Mouse (Mus musculus) induced T-regulatory cell, adult 2 months (primary cell): Measurements from ENCODE around the gene Pak4.

Experiments
- DNase-seq: peaks from one replicate; pipeline ENCODE4 v3.0.0-alpha.2; 2012; ENCODE audit warnings: low read depth

Pak4 gene

DNA sequence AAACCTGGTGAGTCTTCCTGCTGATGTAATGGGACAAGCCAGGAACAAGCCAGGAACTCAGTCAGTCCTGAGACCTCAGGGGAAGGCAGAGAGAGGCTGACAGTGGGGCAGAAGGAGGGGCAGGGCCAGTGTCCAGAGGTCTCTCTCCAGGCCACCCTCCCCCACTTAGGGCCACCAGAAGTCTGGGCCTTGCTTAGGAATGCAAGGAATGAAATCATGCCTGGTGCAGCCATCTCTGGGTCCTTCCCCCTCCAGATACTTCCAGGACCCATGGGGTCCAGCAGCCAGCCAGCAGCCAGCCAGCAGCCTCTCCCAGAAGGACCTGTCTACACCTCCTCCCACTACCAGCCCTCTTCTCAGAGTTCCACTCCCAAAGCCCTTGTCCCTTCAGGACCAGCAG is 10.3 kb downstream of the Pak4 start:
- no peak for DNase-seq

DNA sequence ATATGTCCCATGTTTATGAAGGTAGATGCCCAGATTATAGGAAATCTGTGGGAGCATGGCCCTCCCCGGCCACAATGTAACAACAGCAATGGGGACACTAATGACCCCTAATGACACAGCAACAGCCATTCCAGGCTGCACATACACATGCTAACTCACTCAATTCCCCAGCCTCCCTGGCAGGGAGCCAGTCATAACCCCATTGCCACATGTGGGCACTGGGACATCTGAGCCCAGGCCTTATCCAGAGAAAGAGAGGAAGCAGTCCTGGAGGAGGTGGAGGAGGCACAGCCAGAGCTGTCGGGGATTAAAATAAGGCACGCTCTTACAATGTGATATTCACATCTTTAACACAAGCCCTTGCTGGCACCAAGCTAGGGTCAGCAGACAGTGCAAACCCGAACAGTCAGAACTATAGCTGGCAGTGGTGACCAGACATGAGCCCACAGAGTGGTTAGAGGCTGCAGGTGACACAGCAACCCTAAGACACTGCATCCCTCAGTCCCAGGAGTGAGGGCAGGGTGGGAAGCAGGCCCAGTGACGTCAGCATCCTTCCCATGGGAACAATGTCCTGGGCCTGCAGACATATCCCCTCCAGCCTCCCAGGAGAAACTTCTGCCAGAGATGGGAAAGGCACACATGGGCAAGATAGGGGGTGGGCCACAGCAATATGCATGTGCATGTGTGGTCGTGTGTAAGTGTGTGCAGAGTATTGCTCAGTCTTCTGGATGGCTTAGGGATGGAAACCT is 11.1 kb downstream of the Pak4 start:
- DNase-seq = no peak

DNA sequence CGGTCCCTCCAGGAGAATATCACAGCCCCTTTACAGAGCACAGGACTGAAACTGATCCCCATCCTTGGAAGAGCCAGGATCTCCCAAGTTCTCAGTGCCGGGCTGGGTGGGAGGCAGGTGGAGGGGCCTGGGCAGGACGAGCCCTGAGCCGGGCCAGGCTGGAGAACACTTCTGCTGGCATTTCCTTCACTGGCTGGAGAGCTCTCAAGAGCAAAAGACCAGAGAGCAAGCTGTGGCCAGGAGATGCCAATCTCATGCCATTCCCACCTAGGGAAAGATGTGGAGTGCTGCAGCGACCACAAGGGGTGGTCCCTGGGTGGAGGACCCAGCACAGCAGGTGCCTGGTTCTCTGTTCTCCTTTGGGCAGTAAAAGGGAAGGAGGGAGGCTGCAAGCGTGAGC is 13.0 kb downstream of the Pak4 start:
- DNase-seq = no peak

DNA sequence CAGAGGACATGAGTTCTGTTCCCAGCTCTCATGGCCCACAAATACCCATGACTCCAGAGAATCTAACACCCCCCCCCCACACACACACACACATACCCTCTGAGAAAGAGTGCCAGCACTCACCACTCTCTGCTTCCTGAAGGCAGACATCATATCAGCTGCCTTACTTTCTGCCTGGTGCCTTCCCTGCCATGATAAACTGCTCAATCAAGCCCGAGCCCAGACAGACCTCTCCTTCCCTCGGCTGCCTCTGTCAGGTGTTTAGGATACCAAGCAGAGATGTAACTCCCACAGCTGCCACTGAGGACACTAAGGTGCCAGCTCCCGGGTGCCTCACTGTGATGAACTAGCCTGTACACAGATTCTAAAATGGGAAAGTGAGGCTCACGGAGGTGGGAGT is 13.5 kb downstream of the Pak4 start:
- no peak for DNase-seq

DNA sequence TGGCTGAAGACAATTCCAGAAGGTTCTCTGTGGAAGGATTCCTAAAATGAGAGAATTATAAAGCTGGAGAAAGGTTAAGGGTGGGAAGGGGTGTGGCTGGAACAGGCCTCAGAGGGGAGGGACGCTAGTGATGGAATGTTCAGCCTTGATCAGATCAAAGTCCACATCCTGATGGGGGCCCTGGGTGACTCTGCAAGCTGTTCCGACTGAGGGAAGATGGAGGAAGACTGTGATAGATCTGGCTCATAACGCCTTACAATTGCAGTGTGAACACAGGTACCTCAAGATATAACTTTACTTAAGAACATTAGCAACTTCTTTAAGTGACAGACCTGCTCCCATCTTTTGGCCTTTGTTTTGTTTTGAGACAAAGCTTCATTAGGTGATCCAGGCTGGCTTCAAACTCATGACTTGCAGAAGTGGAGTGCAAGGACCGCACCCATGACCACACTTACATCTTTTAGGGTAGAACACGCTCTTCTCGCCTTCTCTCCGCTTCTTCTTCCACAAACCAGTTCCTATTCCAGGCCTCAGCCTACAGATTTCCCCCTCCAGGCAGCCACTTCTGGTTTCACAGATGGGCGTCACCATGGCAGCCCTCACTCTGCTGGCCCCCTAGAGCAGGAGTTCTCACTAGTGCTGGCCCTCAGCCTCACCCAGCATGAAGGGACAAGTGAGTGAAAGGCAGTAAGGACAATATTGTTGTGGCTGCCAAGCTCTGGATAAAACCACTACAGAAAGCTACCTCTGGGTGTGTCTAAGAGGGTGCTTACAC is 14.2 kb downstream of the Pak4 start:
- DNase-seq = no peak

DNA sequence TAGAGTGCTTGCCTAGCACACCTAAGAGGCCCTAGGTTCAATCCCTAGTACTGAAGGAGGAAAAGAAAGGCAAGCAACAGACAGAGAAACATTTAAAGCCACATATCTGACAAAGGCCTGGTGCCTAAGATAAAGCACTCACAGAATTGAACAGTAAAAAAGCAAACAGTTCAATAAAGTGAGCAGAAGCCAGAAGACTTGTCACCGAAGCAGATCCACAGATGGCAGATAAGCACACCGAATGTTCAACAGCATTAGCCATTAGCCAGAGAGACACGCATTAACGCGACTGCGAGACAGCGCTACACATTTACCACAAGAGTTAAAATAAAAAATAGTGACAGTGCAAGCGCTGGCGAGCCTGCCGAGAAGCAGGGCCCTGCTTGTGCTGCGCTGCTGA is 15.1 kb downstream of the Pak4 start:
- DNase-seq = no peak

DNA sequence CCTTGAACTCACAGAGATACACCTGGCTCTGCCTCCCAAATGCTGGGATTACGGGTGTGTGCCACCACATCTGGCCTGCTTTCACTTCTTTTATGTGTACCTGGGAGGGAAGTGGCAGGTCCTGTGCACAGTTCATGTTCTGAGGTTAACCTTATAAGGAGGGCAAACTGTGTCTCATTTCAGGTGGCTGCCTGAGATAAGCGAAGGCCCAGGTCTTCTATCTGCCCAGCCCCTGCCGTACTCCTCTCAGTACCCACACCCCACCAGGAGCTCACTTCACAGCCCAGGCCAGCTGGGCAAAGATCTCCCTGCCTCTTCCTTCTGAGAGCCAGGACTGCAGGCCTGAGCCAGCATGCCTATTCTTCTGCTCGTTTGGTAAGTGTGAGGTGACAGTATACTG is 16.3 kb downstream of the Pak4 start:
- DNase-seq = no peak

DNA sequence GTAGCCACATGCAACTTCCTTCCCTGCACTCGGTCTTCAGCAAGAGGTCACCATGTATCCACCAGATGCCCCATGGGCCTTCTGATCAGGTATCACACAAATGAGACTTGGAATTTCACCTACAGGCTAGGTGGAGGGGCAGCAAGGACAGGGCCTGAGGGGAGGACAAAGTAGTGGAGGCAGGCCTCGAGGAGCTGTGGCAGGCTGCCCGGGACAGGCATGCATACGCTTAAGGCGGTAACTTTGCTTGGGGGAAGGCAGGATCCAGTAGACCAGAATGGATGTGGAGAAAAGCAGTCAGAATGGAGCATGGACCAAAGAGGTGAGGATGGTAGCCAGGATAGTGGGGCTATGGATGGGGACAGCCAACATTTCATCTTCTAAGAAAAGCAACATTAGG is 18.2 kb downstream of the Pak4 start:
- DNase-seq = no peak

DNA sequence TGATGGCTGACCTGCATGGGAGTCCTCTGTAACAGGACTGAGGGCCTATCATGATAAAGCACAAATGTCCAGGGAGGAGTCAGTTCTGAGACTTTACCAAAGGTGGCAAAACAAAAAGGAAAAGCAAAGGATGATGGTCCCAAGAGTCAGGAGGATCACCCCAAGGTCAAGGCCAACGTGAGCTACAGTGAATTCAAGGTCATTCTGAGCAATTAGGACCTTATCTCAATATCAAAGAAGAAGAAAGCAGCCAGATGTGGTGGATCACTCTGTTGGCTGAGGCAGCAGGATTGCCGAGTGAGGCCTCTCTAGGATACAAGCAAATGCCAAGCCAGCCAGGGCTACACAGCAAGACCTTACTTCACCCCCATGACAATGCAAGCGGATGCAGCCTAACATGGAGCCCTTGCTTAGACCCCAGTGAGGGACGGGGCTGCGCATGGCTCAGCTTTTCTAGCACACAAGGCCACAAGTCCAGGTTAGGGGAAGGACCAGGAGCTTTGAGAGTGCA is 19.4 kb downstream of the Pak4 start:
- no peak for DNase-seq

DNA sequence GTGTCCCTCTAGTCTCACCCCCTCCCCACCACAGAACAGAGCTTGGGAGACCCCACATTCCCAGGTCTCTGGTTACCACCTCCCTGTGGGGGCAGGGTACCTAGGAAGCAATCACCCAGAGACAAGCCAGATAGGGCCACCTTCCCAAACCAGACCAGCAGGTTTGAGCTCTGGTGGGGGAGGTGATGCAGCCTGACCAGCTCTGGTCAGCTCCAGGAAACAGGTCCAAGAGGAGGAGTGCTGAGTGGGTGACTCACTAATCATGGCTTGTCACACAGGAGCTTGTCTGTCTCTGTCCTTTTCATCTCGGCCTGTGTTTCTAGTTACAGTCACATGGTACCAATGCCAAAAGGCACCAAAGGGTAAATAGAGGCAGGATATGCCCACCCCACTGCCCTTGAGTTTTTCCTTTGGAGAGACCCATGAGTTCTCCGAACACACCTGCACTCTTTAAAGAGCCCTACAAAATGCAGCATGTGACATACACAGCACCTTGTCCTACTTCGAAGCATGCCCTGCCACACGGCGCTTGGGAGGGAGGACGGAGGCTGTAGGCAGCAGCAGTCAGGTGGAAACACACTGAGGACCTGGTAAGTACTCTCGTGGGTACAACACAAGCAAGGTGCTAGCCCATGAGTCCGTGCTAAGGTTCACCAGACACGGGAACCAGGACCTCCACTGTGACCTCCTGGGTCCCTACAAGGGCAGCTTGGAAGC is 20.0 kb downstream of the Pak4 start:
- no peak for DNase-seq

DNA sequence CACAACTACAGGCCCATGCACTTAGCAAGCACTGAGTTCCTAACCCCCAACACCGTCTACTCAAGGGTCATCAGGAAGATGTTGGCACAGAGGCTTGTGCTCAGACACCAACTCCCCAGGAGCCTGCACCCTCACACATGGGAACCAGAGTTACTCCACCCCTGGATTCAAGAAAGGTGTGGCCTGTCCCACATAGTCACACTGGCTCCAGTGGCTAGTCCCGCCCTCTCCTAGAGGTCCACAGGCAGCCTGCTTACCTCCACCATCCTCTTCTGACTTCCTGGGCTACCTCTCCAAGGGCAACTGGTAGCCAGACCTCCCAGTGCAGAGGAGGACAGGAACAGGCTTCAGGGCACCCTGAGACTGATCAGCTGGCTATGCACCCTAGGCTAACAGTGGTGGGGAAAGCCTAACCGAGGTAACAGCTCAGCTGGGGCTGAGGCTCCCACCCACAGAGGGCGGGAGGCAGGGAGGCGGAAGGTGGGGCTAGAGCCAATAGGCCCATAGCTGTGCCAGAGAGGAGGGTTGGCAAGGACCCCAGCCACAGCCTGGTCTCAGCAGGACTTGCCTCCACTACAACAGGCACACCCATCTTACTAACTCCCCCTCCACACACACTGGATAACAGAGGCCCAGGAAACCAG is 21.6 kb downstream of the Pak4 start:
- DNase-seq = no peak

DNA sequence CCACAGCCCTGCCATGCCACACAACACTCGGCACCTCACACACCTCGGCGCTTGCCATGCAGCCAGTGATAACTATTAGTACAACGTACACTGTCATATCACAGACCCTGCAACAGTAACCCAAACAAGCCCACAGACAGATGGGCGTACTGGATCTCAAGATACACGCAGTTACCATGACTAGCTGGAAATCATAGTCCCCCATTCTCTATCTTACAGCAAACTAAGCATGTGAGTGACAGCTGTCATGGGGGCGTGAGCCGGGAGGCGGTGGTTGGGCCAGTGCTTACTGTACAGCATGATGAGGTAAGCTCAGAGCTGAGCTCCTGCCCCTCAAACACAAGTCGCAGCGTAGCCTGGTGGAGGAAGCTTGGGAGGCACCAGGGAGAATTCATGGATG is 22.4 kb downstream of the Pak4 start:
- DNase-seq = no peak

DNA sequence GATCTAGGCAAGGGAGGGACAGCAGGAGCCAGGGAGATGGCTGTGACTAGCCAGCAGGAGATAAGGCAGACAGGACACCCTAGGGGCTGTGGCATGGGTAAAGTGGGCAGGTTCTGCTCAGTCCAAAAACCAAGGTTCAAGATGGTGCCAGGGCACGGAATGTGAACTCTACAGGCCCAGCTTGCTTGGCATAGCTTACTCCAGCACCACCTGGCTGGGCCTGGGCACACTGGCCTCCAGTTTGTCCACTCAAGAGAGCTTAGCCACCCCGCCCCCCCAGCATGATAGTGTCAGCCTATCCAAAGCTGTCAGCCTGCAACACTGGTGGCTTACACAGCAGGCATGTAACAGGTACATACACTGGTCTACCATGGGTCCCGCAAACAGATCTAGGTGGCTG is 24.7 kb downstream of the Pak4 start:
- no peak for DNase-seq

DNA sequence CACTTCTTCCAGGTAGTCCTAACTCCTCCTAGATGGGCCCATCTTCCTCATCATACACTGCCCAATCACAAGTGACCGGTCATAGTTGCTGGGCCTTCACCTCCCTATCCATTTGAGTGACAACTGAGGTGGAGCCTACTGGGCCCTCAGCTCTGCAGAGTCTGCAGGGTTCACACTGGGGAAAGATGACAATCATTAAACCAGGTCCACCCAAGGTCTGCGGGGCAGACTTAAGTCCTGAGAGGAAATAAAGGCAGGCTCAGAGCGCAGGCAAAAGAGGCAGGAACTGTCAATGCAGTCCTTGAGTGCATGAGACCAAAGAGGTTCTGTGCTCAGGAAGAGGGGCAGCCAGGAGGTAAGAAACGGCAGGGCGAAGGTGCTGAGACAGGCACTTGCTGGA is 25.3 kb downstream of the Pak4 start:
- DNase-seq = no peak

DNA sequence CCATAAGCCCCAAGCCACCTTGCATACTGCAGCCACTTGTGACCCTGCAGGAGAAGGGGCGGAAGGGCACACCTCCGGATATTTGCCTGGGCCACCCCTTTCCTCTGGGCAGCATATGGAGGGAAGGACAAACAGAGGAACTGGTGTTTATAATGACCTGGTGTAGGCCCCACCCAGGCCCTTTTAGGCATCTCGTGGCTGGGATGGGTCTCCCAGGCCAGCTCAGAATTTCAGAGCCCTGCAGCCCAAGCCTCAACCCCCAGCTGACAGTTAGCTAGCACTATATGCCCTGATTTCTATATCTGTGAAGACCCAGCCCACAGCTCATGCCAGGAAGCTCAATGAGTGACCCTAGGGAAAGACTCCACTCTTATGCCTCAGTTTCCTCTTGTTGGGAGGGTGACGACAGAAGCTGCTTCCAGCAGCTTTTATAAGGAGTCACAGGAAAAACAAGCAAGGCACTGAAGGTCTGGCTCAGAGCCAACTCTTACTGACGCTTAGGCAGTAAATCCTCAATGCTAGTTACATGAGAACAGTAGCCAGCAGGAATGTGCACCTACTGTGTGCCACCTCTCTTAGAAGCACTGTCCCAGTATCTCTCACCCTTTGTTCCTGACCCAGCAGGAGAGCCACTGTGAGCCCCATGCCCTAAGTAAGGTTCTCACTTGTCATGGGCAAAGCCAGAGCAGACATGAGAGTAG is 26.9 kb downstream of the Pak4 start:
- DNase-seq = no peak

DNA sequence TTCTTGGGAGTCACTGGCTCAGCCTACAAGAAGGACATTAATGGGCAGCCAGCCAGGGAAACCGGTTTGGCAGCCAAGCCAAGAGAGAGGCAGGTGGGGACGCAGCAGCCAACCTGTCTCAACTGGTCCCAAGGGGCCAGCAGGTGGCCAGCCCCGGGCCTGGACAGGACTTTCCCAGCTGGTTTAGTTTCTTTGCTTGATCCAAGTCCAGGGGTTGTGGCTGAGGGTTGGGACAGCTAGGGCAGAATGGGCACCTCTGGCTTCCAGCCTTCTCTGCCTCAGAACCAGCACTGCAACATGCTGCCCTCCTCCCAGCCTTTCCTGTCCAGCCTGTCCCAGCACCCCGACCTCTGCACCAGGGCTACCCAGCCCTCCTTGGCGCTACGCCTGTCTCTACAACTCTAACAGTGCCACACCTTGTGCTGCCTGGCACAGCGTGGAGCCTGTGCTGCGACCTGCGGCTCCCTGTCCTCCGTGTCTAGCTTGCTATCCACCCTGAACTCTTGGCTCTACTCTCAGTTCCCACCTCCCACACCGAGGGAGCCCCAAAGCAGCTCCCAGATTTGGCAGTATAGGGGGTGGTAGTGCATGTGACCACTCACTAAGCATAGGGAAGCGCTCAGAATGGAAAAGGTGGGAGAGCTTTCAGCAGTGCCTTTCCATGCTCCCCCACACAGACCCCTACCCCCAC is 27.5 kb downstream of the Pak4 start:
- DNase-seq = no peak

DNA sequence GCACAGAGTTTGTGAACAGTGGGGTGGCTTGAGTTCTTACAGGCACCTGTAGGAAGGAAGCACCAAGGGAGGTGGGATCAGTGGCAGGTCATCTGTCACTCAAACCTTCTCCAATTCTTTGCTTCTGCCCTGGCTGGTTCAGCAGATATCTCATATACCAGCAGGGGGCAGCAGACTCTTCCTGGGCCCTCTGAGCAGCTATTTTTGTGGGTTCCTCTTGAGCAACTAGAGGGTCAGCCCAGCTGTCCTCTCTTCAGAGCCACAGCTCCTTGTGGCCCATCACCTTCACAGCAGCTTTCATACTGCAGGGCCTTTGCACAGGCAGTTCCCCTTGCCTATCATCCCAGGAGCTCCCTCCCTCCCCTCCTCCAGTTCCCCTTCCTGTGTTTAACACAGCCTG is 29.7 kb downstream of the Pak4 start:
- DNase-seq = peak; percentile 83

DNA sequence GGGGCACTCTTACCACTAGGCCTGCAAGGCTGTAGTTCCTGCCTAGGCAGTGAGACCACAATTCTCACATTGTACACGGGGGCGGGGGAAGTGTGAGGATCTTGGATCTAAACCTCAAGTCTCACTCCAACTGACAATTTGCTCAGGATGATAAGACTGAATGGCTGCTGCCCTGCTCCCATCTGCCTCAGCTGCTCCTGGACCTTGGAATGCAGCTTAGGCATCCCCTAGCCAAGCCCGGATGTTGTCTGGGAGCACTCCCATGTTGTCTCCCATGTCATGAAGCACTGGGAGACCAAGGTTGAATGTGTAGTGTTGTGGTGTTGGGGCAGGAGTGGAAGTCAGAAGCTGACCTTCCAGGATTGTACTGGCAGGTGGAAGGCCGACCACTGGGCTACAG is 30.4 kb downstream of the Pak4 start:
- DNase-seq = no peak

DNA sequence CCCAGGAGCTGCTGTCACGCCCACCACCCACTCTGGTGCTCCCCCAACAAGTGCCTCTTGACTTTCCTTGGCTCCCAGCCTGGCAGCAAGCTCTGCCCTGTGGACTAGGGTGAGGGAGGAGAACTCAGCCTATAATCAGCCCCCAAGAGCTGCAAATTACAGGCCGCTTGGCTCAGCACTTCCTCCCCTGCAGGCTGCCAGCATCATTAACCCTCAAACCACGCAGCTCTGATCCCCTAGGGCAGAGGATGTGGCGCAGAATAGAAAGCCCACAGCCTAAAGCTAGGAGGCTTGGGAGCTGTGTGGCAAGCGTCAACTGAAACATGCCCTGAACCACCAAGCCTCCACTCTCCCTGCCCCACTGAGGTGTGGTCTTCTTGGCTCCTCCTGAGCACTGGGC is 32.6 kb downstream of the Pak4 start:
- DNase-seq = no peak

DNA sequence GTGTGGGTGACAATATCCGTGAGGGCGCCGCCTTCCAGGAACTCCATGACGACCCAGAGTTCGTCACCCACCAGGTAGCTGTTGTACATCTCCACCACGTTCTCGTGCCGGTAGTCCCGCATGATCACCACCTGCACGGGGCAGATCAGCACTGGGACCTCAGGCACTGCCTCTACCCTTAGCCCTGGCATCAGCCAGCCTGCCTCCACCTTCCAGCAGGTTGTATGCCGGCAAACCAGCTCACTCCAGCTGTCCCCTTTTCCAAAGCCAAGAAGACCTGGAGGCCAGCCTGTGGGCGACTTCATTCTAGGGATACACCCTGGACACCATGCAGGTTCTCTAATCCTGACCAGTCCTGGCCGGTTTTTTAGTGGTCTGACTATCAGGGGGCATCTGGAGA is 35.0 kb downstream of the Pak4 start:
- DNase-seq = no peak

DNA sequence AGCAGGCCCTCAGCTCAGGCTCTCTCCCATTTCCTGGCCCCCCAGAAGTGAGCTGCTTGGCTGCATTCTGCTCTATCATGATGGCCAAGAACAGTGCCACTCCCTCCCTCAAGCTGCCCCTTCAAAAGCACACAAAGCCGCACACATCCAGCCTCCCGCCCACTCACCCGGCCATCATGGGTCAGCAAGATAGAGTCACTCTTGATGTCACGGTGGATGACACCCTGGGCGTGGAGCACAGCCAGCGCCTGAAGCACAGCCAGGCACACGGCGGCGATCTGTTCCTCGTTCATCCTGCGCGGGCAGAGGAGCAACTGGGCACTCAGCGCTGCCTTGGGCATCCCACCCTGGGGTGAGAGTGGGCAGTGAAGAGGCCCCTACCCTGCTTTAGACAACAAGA is 35.6 kb downstream of the Pak4 start:
- DNase-seq = no peak
